17 mouse cellular contexts compared by ENCODE assay signal in the genomic region with DNA sequence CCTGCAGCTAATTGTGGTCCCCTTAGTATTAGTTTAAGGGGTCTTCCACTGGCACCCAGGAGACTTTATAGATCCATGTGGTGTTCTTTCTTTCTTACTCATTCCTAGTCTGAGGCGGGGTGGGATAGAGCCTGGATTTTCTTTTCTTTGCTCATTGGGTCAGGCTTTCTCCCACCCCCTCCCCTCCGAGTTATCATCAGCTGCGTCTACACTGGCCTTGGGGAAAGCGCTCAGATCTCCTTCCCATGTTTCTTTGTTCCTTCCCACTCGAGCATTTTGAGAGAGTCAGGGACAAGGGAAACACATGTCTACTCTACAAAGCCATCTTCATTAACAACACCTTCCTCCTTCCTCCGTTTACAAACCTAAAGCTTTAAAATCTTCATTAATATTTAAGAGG. TPM values are rescaled to one million over a fixed set of nuclear protein-coding genes. Genes with fewer than 3 reads are reported as not detected.
DNase-seq lines count a peak whose midpoint lies in the region; ATAC-seq and TF ChIP-seq lines count a peak whose summit lies in the region.
"Had no signal": no experiment of that assay in that cellular context is flagged by ENCODE, and none has a peak within 500 bp of the region (broad histone marks: within the 10 kb centered on the region; RNA-seq: fewer than 3 reads in every experiment).

No protein-coding gene starts in this region.

- no peak overlapping the region for H3K4me2 ChIP-seq in kidney, postnatal 0 days (ENCODE audit: low read length)
- H3K4me2 ChIP-seq in hindbrain, embryonic 16.5 days (ENCODE audit: low read length): peak overlapping the region; percentile 62
- peak overlapping the region; percentile 29; the same call in 1 of the 2 replicates for H3K4me2 ChIP-seq in stomach, embryonic 15.5 days
- H3K4me2 ChIP-seq: embryonic facial prominence, embryonic 15.5 days; forebrain, embryonic 15.5 days; heart, embryonic 15.5 days; limb, embryonic 15.5 days had no signal

- DNase-seq in kidney, postnatal 0 days (ENCODE audit: low spot score): no peak
- DNase-seq in kidney, adult 18-20 months: no peak
- DNase-seq in gastrocnemius, adult 18-20 months (ENCODE audit: low spot score): no peak
- DNase-seq in gastrocnemius, postnatal 14 days: no peak
- DNase-seq: lung, postnatal 36 days; midbrain, embryonic 14.5 days; thymus, postnatal 25 days had no signal

- H3K9me3 ChIP-seq in kidney, postnatal 0 days (replicated peaks; ENCODE audit: low read length): no peaks in the 10 kb centered on the region
- no peaks in the 10 kb centered on the region for H3K9me3 ChIP-seq in hindbrain, embryonic 16.5 days (ENCODE audit: control insufficient read depth, low read length)
- H3K9me3 ChIP-seq in stomach, embryonic 15.5 days: no peaks in the 10 kb centered on the region
- H3K9me3 ChIP-seq: embryonic facial prominence, embryonic 15.5 days; forebrain, embryonic 15.5 days; heart, embryonic 15.5 days; limb, embryonic 15.5 days had no signal

- no peak for ATAC-seq in kidney, postnatal 0 days (replicated peaks; ENCODE audit: low FRiP score, low read depth)
- no peak for ATAC-seq in hindbrain, embryonic 16.5 days
- ATAC-seq in stomach, embryonic 15.5 days (ENCODE audit: insufficient read depth, low FRiP score, low read depth): no peak
- ATAC-seq: forebrain, embryonic 15.5 days had no signal

- no peak for TF ChIP-seq POLR2A in embryonic fibroblast, embryonic 13.5 days (IDR thresholded peaks at IDR 0.05; ENCODE audit: low read depth, low read length)

- H3K36me3 ChIP-seq in kidney, postnatal 0 days (ENCODE audit: insufficient read depth, low read length): peaks cover 4% of the 10 kb centered on the region; the same call in 1 of the 2 replicates
- H3K36me3 ChIP-seq in hindbrain, embryonic 16.5 days (ENCODE audit: control insufficient read depth, insufficient read depth, low read length): no peaks in the 10 kb centered on the region
- no peaks in the 10 kb centered on the region for H3K36me3 ChIP-seq in stomach, embryonic 15.5 days
- H3K36me3 ChIP-seq: embryonic facial prominence, embryonic 15.5 days; forebrain, embryonic 15.5 days; heart, embryonic 15.5 days; limb, embryonic 15.5 days had no signal

- peaks cover 79% of the 10 kb centered on the region for H3K4me1 ChIP-seq in kidney, postnatal 0 days (replicated peaks; ENCODE audit: insufficient read depth, low read length)
- H3K4me1 ChIP-seq in embryonic fibroblast, embryonic 13.5 days (ENCODE audit: control insufficient read depth, insufficient read depth, low read length): peaks cover 3% of the 10 kb centered on the region; the same call in 1 of the 2 replicates
- peaks cover 7% of the 10 kb centered on the region; the same call in 1 of the 2 replicates for H3K4me1 ChIP-seq in hindbrain, embryonic 16.5 days (ENCODE audit: control insufficient read depth, insufficient read depth, low read depth, low read length)
- peaks cover 60% of the 10 kb centered on the region for H3K4me1 ChIP-seq in stomach, embryonic 15.5 days
- H3K4me1 ChIP-seq: forebrain, embryonic 15.5 days had no signal

- peak overlapping the region; percentile 95 for H3K27ac ChIP-seq in kidney, postnatal 0 days
- H3K27ac ChIP-seq in embryonic fibroblast, embryonic 13.5 days (ENCODE audit: insufficient read depth, low read length): 0 out of 2 replicates have a peak overlapping the region, but pooled peaks have one; percentile 21
- H3K27ac ChIP-seq in hindbrain, embryonic 16.5 days (ENCODE audit: low read depth, low read length): peak overlapping the region; percentile 91
- H3K27ac ChIP-seq in stomach, embryonic 15.5 days: peak overlapping the region; percentile 61; the same call in 1 of the 2 replicates
- H3K27ac ChIP-seq: embryonic facial prominence, embryonic 15.5 days; forebrain, embryonic 15.5 days; heart, embryonic 15.5 days; limb, embryonic 15.5 days had no signal

- H3K9ac ChIP-seq in kidney, postnatal 0 days (ENCODE audit: low read depth, low read length): no peak overlapping the region
- H3K9ac ChIP-seq in hindbrain, embryonic 16.5 days (ENCODE audit: low read depth, low read length): peak overlapping the region; percentile 47
- H3K9ac ChIP-seq in stomach, embryonic 15.5 days: no peak overlapping the region
- H3K9ac ChIP-seq: embryonic facial prominence, embryonic 15.5 days; forebrain, embryonic 15.5 days; heart, embryonic 15.5 days; limb, embryonic 15.5 days had no signal

- 41% methylated on average over 6 of the region's 6 CpGs for WGBS in kidney, postnatal 0 days
- WGBS in hindbrain, embryonic 16.5 days: 4% methylated on average over 6 of the region's 6 CpGs
- 27% methylated on average over 6 of the region's 6 CpGs for WGBS in stomach, embryonic 15.5 days

- TF ChIP-seq CTCF in kidney, postnatal 0 days (IDR thresholded peaks at IDR 0.05; ENCODE audit: low read depth): no peak
- no peak for TF ChIP-seq CTCF in embryonic fibroblast, embryonic 13.5 days (IDR thresholded peaks at IDR 0.05; ENCODE audit: borderline replicate concordance, insufficient read depth, low read length)

- intact Hi-C loops in gastrocnemius, postnatal 14 days (cut with DNase I; ENCODE audit: low total_unique reads): no loop called here

- H3K27me3 ChIP-seq in kidney, postnatal 0 days (ENCODE audit: insufficient read depth, low read length): no peaks in the 10 kb centered on the region
- peaks cover 29% of the 10 kb centered on the region for H3K27me3 ChIP-seq in hindbrain, embryonic 16.5 days (replicated peaks; ENCODE audit: control insufficient read depth, insufficient read depth, low read length)
- peaks cover 8% of the 10 kb centered on the region; the same call in 1 of the 2 replicates for H3K27me3 ChIP-seq in stomach, embryonic 15.5 days (replicated peaks)

- H3K4me3 ChIP-seq in kidney, postnatal 0 days (replicated peaks; ENCODE audit: low read depth, low read length): no peak overlapping the region
- H3K4me3 ChIP-seq in embryonic fibroblast, embryonic 13.5 days (ENCODE audit: insufficient read depth, low read length): no peak overlapping the region
- peak overlapping the region; percentile 18 for H3K4me3 ChIP-seq in hindbrain, embryonic 16.5 days (ENCODE audit: low read length)
- H3K4me3 ChIP-seq in stomach, embryonic 15.5 days (replicated peaks): no peak overlapping the region
- H3K4me3 ChIP-seq: embryonic facial prominence, embryonic 15.5 days; forebrain, embryonic 15.5 days; heart, embryonic 15.5 days; limb, embryonic 15.5 days had no signal

RNA-seq across cellular contexts. Expression of a gene that starts 13.3 kb away (rescaled TPM):
- 38.0 and 42.3 TPM in 2 replicates for polyA plus RNA-seq in kidney, postnatal 0 days (2015; fragmentation: Nextera tagmentation; extraction: Ambion mirVana)
- polyA plus RNA-seq in embryonic fibroblast, embryonic 13.5 days (2011; ENCODE audit: insufficient read length, low read depth, missing spikeins): 6.6 and 11.0 TPM in 2 replicates
- polyA plus RNA-seq in hindbrain, embryonic 16.5 days (2015; fragmentation: Nextera tagmentation; extraction: Ambion mirVana): 20.0 and 20.8 TPM in 2 replicates
- polyA plus RNA-seq in stomach, embryonic 15.5 days (2015; fragmentation: Nextera tagmentation; extraction: Ambion mirVana): 20.3 and 21.0 TPM in 2 replicates
- not detected for total RNA-seq in gastrocnemius, adult 18-20 months (2021)
- total RNA-seq in gastrocnemius, postnatal 14 days (2021): 1 to 10 TPM in 1 of 2 experiments, under 1 TPM in 1; 0.51 to 1.1 TPM
- total RNA-seq: common myeloid progenitor, adult 5-6 weeks; layer of hippocampus, postnatal 25 days had no signal
- polyA plus RNA-seq: forebrain, embryonic 15.5 days had no signal

RNA-seq across cellular contexts. Expression of a gene that starts 13.9 kb away (rescaled TPM):
- polyA plus RNA-seq in kidney, postnatal 0 days (2015; fragmentation: Nextera tagmentation; extraction: Ambion mirVana): 3.9 and 4.2 TPM in 2 replicates
- 19.1 and 21.9 TPM in 2 replicates for polyA plus RNA-seq in embryonic fibroblast, embryonic 13.5 days (2011; ENCODE audit: insufficient read length, low read depth, missing spikeins)
- polyA plus RNA-seq in hindbrain, embryonic 16.5 days (2015; fragmentation: Nextera tagmentation; extraction: Ambion mirVana): 4.8 and 5.6 TPM in 2 replicates
- polyA plus RNA-seq in stomach, embryonic 15.5 days (2015; fragmentation: Nextera tagmentation; extraction: Ambion mirVana): 2.5 and 2.7 TPM in 2 replicates
- total RNA-seq in gastrocnemius, adult 18-20 months (2021): under 1 TPM; 0.21 to 0.39 TPM
- total RNA-seq in gastrocnemius, postnatal 14 days (2021): under 1 TPM; 0.66 to 0.80 TPM
- total RNA-seq: layer of hippocampus, postnatal 25 days had no signal
- polyA plus RNA-seq: forebrain, embryonic 15.5 days; midbrain, embryonic 14.5 days had no signal

RNA-seq across cellular contexts. Expression of a gene that starts 19.0 kb away (rescaled TPM):
- polyA plus RNA-seq in kidney, postnatal 0 days (2015; fragmentation: Nextera tagmentation; extraction: Ambion mirVana): 3.6 and 3.8 TPM in 2 replicates
- polyA plus RNA-seq in embryonic fibroblast, embryonic 13.5 days (2011; ENCODE audit: insufficient read length, low read depth, missing spikeins): 8.3 and 10.4 TPM in 2 replicates
- 2.5 and 3.3 TPM in 2 replicates for polyA plus RNA-seq in hindbrain, embryonic 16.5 days (2015; fragmentation: Nextera tagmentation; extraction: Ambion mirVana)
- polyA plus RNA-seq in stomach, embryonic 15.5 days (2015; fragmentation: Nextera tagmentation; extraction: Ambion mirVana): 3.4 and 3.6 TPM in 2 replicates
- total RNA-seq in gastrocnemius, adult 18-20 months (2021): under 1 TPM; 0.16 to 0.31 TPM
- under 1 TPM; 0.51 to 0.53 TPM for total RNA-seq in gastrocnemius, postnatal 14 days (2021)
- total RNA-seq: layer of hippocampus, postnatal 25 days had no signal
- polyA plus RNA-seq: forebrain, embryonic 15.5 days; midbrain, embryonic 14.5 days had no signal

RNA-seq across cellular contexts. Expression of a gene that starts 28.5 kb away (rescaled TPM):
- polyA plus RNA-seq in kidney, postnatal 0 days (2015; fragmentation: Nextera tagmentation; extraction: Ambion mirVana): 0.13 and 0.37 TPM in 2 replicates
- not detected in 2 replicates for polyA plus RNA-seq in embryonic fibroblast, embryonic 13.5 days (2011; ENCODE audit: insufficient read length, low read depth, missing spikeins)
- 0.21 and 0.35 TPM in 2 replicates for polyA plus RNA-seq in hindbrain, embryonic 16.5 days (2015; fragmentation: Nextera tagmentation; extraction: Ambion mirVana)
- polyA plus RNA-seq in stomach, embryonic 15.5 days (2015; fragmentation: Nextera tagmentation; extraction: Ambion mirVana): 0.10 TPM in 1 of 2 replicates, not detected in the other
- not detected for total RNA-seq in gastrocnemius, adult 18-20 months (2021)
- total RNA-seq in gastrocnemius, postnatal 14 days (2021): not detected
- total RNA-seq: common myeloid progenitor, adult 5-6 weeks; gastrocnemius, postnatal 4 days; layer of hippocampus, postnatal 25 days had no signal
- polyA plus RNA-seq: embryonic facial prominence, embryonic 15.5 days; forebrain, embryonic 15.5 days; heart, embryonic 15.5 days; limb, embryonic 15.5 days; midbrain, embryonic 14.5 days had no signal

RNA-seq across cellular contexts. Expression of a gene that starts 33.9 kb away (rescaled TPM):
- 10.2 and 12.9 TPM in 2 replicates for polyA plus RNA-seq in kidney, postnatal 0 days (2015; fragmentation: Nextera tagmentation; extraction: Ambion mirVana)
- polyA plus RNA-seq in embryonic fibroblast, embryonic 13.5 days (2011; ENCODE audit: insufficient read length, low read depth, missing spikeins): 4.1 and 5.9 TPM in 2 replicates
- polyA plus RNA-seq in hindbrain, embryonic 16.5 days (2015; fragmentation: Nextera tagmentation; extraction: Ambion mirVana): 120 and 133 TPM in 2 replicates
- polyA plus RNA-seq in stomach, embryonic 15.5 days (2015; fragmentation: Nextera tagmentation; extraction: Ambion mirVana): 17.6 and 17.9 TPM in 2 replicates
- under 1 TPM; 0.09 to 0.14 TPM for total RNA-seq in gastrocnemius, adult 18-20 months (2021)
- total RNA-seq in gastrocnemius, postnatal 14 days (2021): under 1 TPM; 0.90 to 0.91 TPM
- total RNA-seq: common myeloid progenitor, adult 5-6 weeks; layer of hippocampus, postnatal 25 days had no signal
- polyA plus RNA-seq: embryonic facial prominence, embryonic 15.5 days; forebrain, embryonic 15.5 days; midbrain, embryonic 14.5 days had no signal

Comparison
In these comparisons a context has a peak if more than half of its experiments do, and no peak if none do; other contexts are left out.
1. H3K27ac ChIP-seq: peak in every context shown above with its lines; median percentile 95 in kidney, postnatal 0 days; 91 in hindbrain, embryonic 16.5 days; 61 in stomach, embryonic 15.5 days; 21 in embryonic fibroblast, embryonic 13.5 days.